8 mouse cellular contexts compared by ENCODE assay signal in genomic region chr10:117063254-117064021, GRCm38 (mm10). TPM values are rescaled to one million over a fixed set of nuclear protein-coding genes. Genes with fewer than 3 reads are reported as not detected.
DNase-seq lines count a peak whose midpoint lies in the region; ATAC-seq and TF ChIP-seq lines count a peak whose summit lies in the region.

TSS of gene Cct2 (minus strand) at chr10:117063814.

- peak within 1 kb of the TSS; percentile 84 for H3K4me3 ChIP-seq in hindbrain, embryonic 14.5 days (replicated peaks; ENCODE audit: low read length)

- no peak for TF ChIP-seq CTCF in Patski (IDR thresholded peaks at IDR 0.05)

- H3K9me3 ChIP-seq in hindbrain, embryonic 14.5 days (ENCODE audit: control insufficient read depth, low read length) = no peaks in the 10 kb centered on the region

- in situ Hi-C loops in Patski (cut with MboI; ENCODE audit: low pct_unique_long_range_greater_than_20kb) = loop anchor here (25.0 kb wide), 1 partner anchor 274 kb away; no protein-coding TSS in a partner anchor

- peak; percentile 69 for DNase-seq in Patski (ENCODE audit: low read depth, low spot score)
- DNase-seq in cerebellum, postnatal 14 days = peak; percentile 96 to 97
- DNase-seq in frontal cortex, postnatal 25 days (ENCODE audit: low spot score in 2 of 2) = peak; percentile 59 to 79
- peak; percentile 99 for DNase-seq in hindbrain, embryonic 14.5 days (ENCODE audit: low spot score)
- DNase-seq in layer of hippocampus, postnatal 36 days = peak; percentile 87 to 88
- peak; percentile 94 for DNase-seq in lung, postnatal 36 days
- DNase-seq in retina, postnatal 1 day = peak; percentile 97
- peak; percentile 84 to 91 for DNase-seq in urinary bladder, adult 18-20 months (ENCODE audit: low spot score in 2 of 2)

- peak; percentile 92 for ATAC-seq in Patski
- peak; percentile 94 for ATAC-seq in hindbrain, embryonic 14.5 days (ENCODE audit: low FRiP score)

- peaks cover 7% of the 10 kb centered on the region for H3K4me1 ChIP-seq in hindbrain, embryonic 14.5 days (replicated peaks; ENCODE audit: control insufficient read depth, insufficient read depth, low read length)

- under 1% methylated on average over 67 of the region's 68 CpGs for WGBS in hindbrain, embryonic 14.5 days

- peak within 1 kb of the TSS; percentile 79 for H3K27ac ChIP-seq in hindbrain, embryonic 14.5 days

- peak within 1 kb of the TSS; percentile 79 for H3K4me2 ChIP-seq in hindbrain, embryonic 14.5 days (replicated peaks)

- peaks cover 38% of the 10 kb centered on the region for H3K36me3 ChIP-seq in hindbrain, embryonic 14.5 days (replicated peaks; ENCODE audit: control insufficient read depth, insufficient read depth)

- POLR2A ChIA-PET in Patski (lab: Charles Lee) = interaction anchor here (1.4 kb wide), 1 partner anchor 16 kb away, joined by 3 read pairs; no protein-coding TSS in a partner anchor

- H3K27me3 ChIP-seq in Patski = no peaks in the 10 kb centered on the region
- H3K27me3 ChIP-seq in hindbrain, embryonic 14.5 days (ENCODE audit: control insufficient read depth, insufficient read depth, low read length) = no peaks in the 10 kb centered on the region

- CTCF ChIA-PET in Patski (lab: Charles Lee) = interaction anchor here (0.8 to 1.7 kb wide), 4 partner anchors 25 to 143 kb away, joined by 3 to 4 read pairs (median 4); no protein-coding TSS in a partner anchor

- peak within 1 kb of the TSS; percentile 76 for H3K9ac ChIP-seq in hindbrain, embryonic 14.5 days

RNA-seq across cellular contexts. Expression of gene Cct2, which starts in this region (rescaled TPM):
- 386 TPM for polyA plus RNA-seq in Patski (2021)
- 281 and 288 TPM in 2 replicates for polyA plus RNA-seq in hindbrain, embryonic 14.5 days (2014; fragmentation: Nextera tagmentation; extraction: Ambion mirVana)
- total RNA-seq in layer of hippocampus, postnatal 36 days (2021) = 100 to 1,000 TPM; 184 to 188 TPM

Comparison
In these comparisons a context has a peak if more than half of its experiments do, and no peak if none do; other contexts are left out.
1. Peak in every context shown above with its lines: DNase-seq, ATAC-seq, H3K4me3 ChIP-seq and H3K27ac ChIP-seq.